Mouse (Mus musculus): ENCODE measurements around the gene BC049352. TPM values are rescaled to one million over a fixed set of nuclear protein-coding genes. Genes with fewer than 3 reads are reported as not detected.

BC049352 gene
- total RNA-seq, 1 experiment, result not detected

DNA sequence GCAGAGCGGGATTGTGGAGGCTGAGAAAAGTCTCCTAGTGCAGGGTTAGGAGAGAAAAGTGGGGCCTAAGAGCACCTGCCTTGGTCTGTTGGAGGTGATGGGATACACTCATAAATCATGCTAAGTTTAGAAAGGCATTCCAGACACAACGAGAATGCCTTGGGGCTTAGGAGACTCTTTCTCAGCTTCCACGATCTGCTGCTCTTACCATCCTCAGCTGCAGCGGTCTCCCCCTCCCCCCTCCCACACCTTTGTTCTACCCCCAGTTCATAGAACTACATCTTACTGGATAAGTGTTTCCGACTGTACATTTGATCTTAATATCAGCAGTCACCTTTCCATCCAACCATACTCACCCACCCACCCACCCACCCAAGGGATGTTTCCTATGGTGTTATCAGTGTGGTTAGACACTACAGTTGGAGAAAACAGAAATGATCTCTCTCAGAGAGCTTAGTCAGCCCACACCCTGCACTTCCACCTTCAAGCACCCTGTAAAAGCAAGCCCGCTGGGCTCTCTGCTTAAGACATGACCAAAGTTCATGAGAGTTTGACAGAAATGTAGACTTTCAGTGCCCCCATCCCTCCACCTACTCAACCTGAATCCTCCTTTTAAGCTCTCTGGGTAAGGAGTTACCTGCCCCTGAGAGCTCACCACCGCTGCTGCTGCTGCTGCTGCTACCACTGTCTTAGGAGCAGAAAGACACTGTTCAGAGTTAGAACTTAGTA lies 25.4 kb downstream of the BC049352 start:
- no peak overlapping the region for H3K27ac ChIP-seq (ENCODE audit: insufficient read depth, low read depth, low read length, poor library complexity, severe bottlenecking)
- H3K4me1 ChIP-seq (ENCODE audit: control insufficient read depth in 2 of 2, insufficient read depth in 2 of 2, low read length in 2 of 2, poor library complexity in 1 of 2), result peaks cover 0 to 6% of the 10 kb centered on the region in 2 experiments; a peak in 1 of 4 replicates
- H3K9me3 ChIP-seq (ENCODE audit: control insufficient read depth, insufficient read depth, low read depth, low read length), result no peaks in the 10 kb centered on the region
- TF ChIP-seq MAFK (IDR thresholded peaks at IDR 0.05; ENCODE audit: insufficient read depth, low read depth, low read length) (no peak), ZNF384 (IDR thresholded peaks at IDR 0.05; ENCODE audit: low read depth, low read length) (no peak), ZC3H11A (IDR thresholded peaks at IDR 0.05; ENCODE audit: borderline replicate concordance, low read depth, low read length) (no peak), CHD2 (IDR thresholded peaks at IDR 0.05; ENCODE audit: low read depth, low read length) (no peak), HCFC1 (IDR thresholded peaks at IDR 0.05; ENCODE audit: borderline replicate concordance, insufficient read depth, low read length) (no peak)
- no peak for DNase-seq (ENCODE audit: low read depth, low spot score)
- no peak overlapping the region for H3K9ac ChIP-seq (ENCODE audit: insufficient read depth, low read depth, low read length, poor library complexity, severe bottlenecking)
- in situ Hi-C loops (cut with MboI; ENCODE audit: low sequenced_read_pairs in 2 of 2, unreplicated experiment in 2 of 2), result no loop called here
- H3K36me3 ChIP-seq (ENCODE audit: control insufficient read depth, insufficient read depth, low read length, poor library complexity, severe bottlenecking), result no peaks in the 10 kb centered on the region
- H3K4me3 ChIP-seq (ENCODE audit: insufficient read depth in 1 of 2, low read depth in 1 of 2, low read length in 2 of 2, poor library complexity in 1 of 2, severe bottlenecking in 1 of 2), result no peak overlapping the region

DNA sequence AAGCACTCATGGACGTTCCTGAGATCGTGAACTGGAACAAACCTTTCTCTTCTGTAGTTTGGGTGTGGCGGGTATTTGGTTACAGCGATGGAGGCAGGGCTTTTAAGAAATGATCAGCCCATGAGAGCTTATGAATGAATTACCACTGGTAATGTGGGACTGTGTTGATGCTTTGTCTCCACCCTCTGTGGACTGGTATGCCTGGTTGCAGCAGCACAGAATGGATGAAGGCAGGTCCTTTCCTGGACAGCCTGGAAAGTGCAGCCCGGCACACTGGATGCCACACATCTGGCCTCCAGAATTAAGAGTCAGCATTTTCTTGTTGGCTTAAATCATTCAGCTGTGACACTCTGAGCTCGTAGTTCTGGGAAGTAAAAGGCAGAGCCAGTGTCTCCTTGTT lies 30.2 kb downstream of the BC049352 start:
- no peaks in the 10 kb centered on the region for H3K9me3 ChIP-seq (ENCODE audit: control insufficient read depth, insufficient read depth, low read depth, low read length)
- TF ChIP-seq CHD2 (IDR thresholded peaks at IDR 0.05; ENCODE audit: low read depth, low read length) (no peak), ZC3H11A (IDR thresholded peaks at IDR 0.05; ENCODE audit: borderline replicate concordance, low read depth, low read length) (no peak), HCFC1 (IDR thresholded peaks at IDR 0.05; ENCODE audit: borderline replicate concordance, insufficient read depth, low read length) (no peak), ZNF384 (IDR thresholded peaks at IDR 0.05; ENCODE audit: low read depth, low read length) (no peak)
- in situ Hi-C loops (cut with MboI; ENCODE audit: low sequenced_read_pairs in 2 of 2, unreplicated experiment in 2 of 2), result no loop called here
- DNase-seq (ENCODE audit: low read depth, low spot score), result no peak
- H3K9ac ChIP-seq (ENCODE audit: insufficient read depth, low read depth, low read length, poor library complexity, severe bottlenecking), result no peak overlapping the region
- H3K36me3 ChIP-seq (ENCODE audit: control insufficient read depth, insufficient read depth, low read length, poor library complexity, severe bottlenecking), result no peaks in the 10 kb centered on the region
- H3K4me1 ChIP-seq (ENCODE audit: control insufficient read depth in 2 of 2, insufficient read depth in 2 of 2, low read length in 2 of 2, poor library complexity in 1 of 2), result no peaks in the 10 kb centered on the region
- no peak overlapping the region for H3K4me3 ChIP-seq (ENCODE audit: insufficient read depth in 1 of 2, low read depth in 1 of 2, low read length in 2 of 2, poor library complexity in 1 of 2, severe bottlenecking in 1 of 2)
- no peak overlapping the region for H3K27ac ChIP-seq (ENCODE audit: insufficient read depth, low read depth, low read length, poor library complexity, severe bottlenecking)

DNA sequence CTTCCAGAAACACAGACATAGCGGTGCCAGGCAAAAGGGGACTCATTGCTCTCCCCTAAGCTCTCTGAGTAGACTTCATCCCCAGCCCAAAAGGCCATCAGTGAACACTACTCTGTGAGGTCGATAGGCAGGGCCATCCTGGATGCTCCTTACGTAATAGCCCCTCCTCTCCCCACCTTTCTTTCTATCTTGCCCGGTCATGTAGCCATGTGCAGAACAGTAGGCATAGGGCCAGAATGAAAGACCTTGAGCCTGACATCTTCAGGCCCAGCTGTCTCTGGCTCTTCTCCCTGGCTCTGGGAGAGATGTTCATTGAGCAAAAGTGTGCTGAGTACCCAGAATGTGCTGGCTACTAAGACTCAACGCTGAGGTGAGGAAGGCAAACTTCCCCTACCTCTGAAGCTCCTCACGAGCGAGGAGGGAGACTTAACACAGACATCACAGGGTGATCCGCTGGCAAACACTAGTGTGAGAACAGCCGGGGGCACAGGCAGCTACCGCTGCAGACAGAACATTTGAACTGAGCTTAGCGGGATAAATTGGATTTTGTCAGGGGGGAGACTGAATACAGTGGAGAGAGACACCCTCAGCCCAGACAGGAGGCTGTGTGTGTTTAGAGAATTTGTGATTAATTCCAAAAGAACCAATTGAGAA lies 33.8 kb downstream of the BC049352 start:
- no peak for DNase-seq (ENCODE audit: low read depth, low spot score)
- in situ Hi-C loops (cut with MboI; ENCODE audit: low sequenced_read_pairs in 2 of 2, unreplicated experiment in 2 of 2), result no loop called here
- Histone ChIP-seq H3K4me3 (ENCODE audit: insufficient read depth in 1 of 2, low read depth in 1 of 2, low read length in 2 of 2, poor library complexity in 1 of 2, severe bottlenecking in 1 of 2) (no peak overlapping the region), H3K9ac (ENCODE audit: insufficient read depth, low read depth, low read length, poor library complexity, severe bottlenecking) (no peak overlapping the region), H3K36me3 (ENCODE audit: control insufficient read depth, insufficient read depth, low read length, poor library complexity, severe bottlenecking) (no peaks in the 10 kb centered on the region), H3K4me1 (ENCODE audit: control insufficient read depth in 2 of 2, insufficient read depth in 2 of 2, low read length in 2 of 2, poor library complexity in 1 of 2) (no peaks in the 10 kb centered on the region), H3K9me3 (ENCODE audit: control insufficient read depth, insufficient read depth, low read depth, low read length) (no peaks in the 10 kb centered on the region), H3K27ac (ENCODE audit: insufficient read depth, low read depth, low read length, poor library complexity, severe bottlenecking) (no peak overlapping the region)
- TF ChIP-seq ZNF384 (IDR thresholded peaks at IDR 0.05; ENCODE audit: low read depth, low read length) (no peak), CHD2 (IDR thresholded peaks at IDR 0.05; ENCODE audit: low read depth, low read length) (no peak), MAFK (IDR thresholded peaks at IDR 0.05; ENCODE audit: insufficient read depth, low read depth, low read length) (no peak), ZC3H11A (IDR thresholded peaks at IDR 0.05; ENCODE audit: borderline replicate concordance, low read depth, low read length) (no peak)

DNA sequence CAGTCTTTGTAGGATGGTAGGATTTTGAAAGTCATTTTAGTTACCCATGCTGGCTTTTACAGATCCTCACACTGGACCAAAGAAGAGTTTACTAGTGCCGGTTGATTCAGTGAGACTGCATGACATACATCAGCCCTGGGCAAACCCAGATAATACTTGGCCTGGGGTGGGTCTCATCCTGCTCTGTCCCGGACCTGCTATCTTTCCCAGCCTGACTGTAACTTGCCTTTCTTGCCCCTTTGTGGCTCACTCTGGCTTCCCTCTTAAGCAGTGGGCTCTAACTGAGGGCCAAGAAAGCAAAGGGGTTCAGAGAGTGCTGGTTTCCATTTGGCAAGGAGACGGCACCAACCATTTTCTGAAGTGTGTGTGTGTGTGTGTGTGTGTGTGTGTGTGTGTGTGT lies 37.8 kb downstream of the BC049352 start:
- H3K27ac ChIP-seq (ENCODE audit: insufficient read depth, low read depth, low read length, poor library complexity, severe bottlenecking), result no peak overlapping the region
- DNase-seq (ENCODE audit: low read depth, low spot score), result no peak
- no peaks in the 10 kb centered on the region for H3K9me3 ChIP-seq (ENCODE audit: control insufficient read depth, insufficient read depth, low read depth, low read length)
- no peak overlapping the region for H3K4me3 ChIP-seq (ENCODE audit: insufficient read depth in 1 of 2, low read depth in 1 of 2, low read length in 2 of 2, poor library complexity in 1 of 2, severe bottlenecking in 1 of 2)
- in situ Hi-C loops (cut with MboI; ENCODE audit: low sequenced_read_pairs in 2 of 2, unreplicated experiment in 2 of 2), result loop anchor here in 1 of 2 experiments (10.0 kb wide), 1 partner anchor 195 kb away; no protein-coding TSS in a partner anchor
- H3K9ac ChIP-seq (ENCODE audit: insufficient read depth, low read depth, low read length, poor library complexity, severe bottlenecking), result no peak overlapping the region
- TF ChIP-seq CHD2 (IDR thresholded peaks at IDR 0.05; ENCODE audit: low read depth, low read length), result no peak
- no peak for TF ChIP-seq ZNF384 (IDR thresholded peaks at IDR 0.05; ENCODE audit: low read depth, low read length)
- no peak for TF ChIP-seq HCFC1 (IDR thresholded peaks at IDR 0.05; ENCODE audit: borderline replicate concordance, insufficient read depth, low read length)
- TF ChIP-seq MAFK (IDR thresholded peaks at IDR 0.05; ENCODE audit: insufficient read depth, low read depth, low read length), result no peak
- no peak for TF ChIP-seq ZC3H11A (IDR thresholded peaks at IDR 0.05; ENCODE audit: borderline replicate concordance, low read depth, low read length)
- no peaks in the 10 kb centered on the region for H3K36me3 ChIP-seq (ENCODE audit: control insufficient read depth, insufficient read depth, low read length, poor library complexity, severe bottlenecking)
- H3K4me1 ChIP-seq (ENCODE audit: control insufficient read depth in 2 of 2, insufficient read depth in 2 of 2, low read length in 2 of 2, poor library complexity in 1 of 2), result no peaks in the 10 kb centered on the region

Data from ES-E14 (cell line).